Mouse (Mus musculus) ES-CJ7 (cell line): ENCODE measurements around the gene Duox2.
"Not testable (repeated sequence)": the region's sequence is repeated elsewhere in the genome, so short reads cannot be mapped to it uniquely, and the experiment has no call there.

Experiments
- DNase-seq: peaks from one replicate; pipeline ENCODE4 v3.0.0; 2011; ENCODE audit warnings: low read depth, low spot score

Duox2 gene

GRCm38 (mm10) chr2:122298096-122298499 is at the start of gene Duox2:
Duox2 (minus strand) TSS chr2:122298449.
- DNase-seq: no peak

- DNase-seq: no peak
Measured at GRCm38 (mm10) chr2:122347257-122347656, 49.0 kb upstream of the Duox2 start.

GRCm38 (mm10) chr2:122346164-122346563 is 47.9 kb upstream of the Duox2 start:
- DNase-seq: not testable (repeated sequence)

- DNase-seq: no peak
Measured at GRCm38 (mm10) chr2:122345106-122345893, 47.1 kb upstream of the Duox2 start.

GRCm38 (mm10) chr2:122337291-122337690 is 39.0 kb upstream of the Duox2 start:
- peak; percentile 27 for DNase-seq

- peak; percentile 95 for DNase-seq
Measured at GRCm38 (mm10) chr2:122334170-122334569, 35.9 kb upstream of the Duox2 start.

GRCm38 (mm10) chr2:122332222-122332621 is 34.0 kb upstream of the Duox2 start:
- DNase-seq: no peak

- not testable (repeated sequence) for DNase-seq
Measured at GRCm38 (mm10) chr2:122330317-122330716, 32.1 kb upstream of the Duox2 start.

GRCm38 (mm10) chr2:122327986-122328385 is 29.7 kb upstream of the Duox2 start:
- DNase-seq: no peak

- no peak for DNase-seq
Measured at GRCm38 (mm10) chr2:122325361-122325760, 27.1 kb upstream of the Duox2 start.

- no peak for DNase-seq
Measured at GRCm38 (mm10) chr2:122324586-122324985, 26.3 kb upstream of the Duox2 start.

- DNase-seq: no peak
Measured at GRCm38 (mm10) chr2:122323960-122324359, 25.7 kb upstream of the Duox2 start.

- DNase-seq: no peak
Measured at GRCm38 (mm10) chr2:122317384-122317783, 19.1 kb upstream of the Duox2 start.

- no peak for DNase-seq
Measured at GRCm38 (mm10) chr2:122315372-122315771, 17.1 kb upstream of the Duox2 start, which contains the start of gene Duox1. Duox1 (plus strand) TSS chr2:122315672.

- no peak for DNase-seq
Measured at GRCm38 (mm10) chr2:122313536-122313935, 15.3 kb upstream of the Duox2 start, which contains the start of gene Duoxa1. Duoxa1 (minus strand) TSS chr2:122313730.

GRCm38 (mm10) chr2:122312722-122313417 is 14.6 kb upstream of the Duox2 start:
- DNase-seq: peak; percentile 87

- DNase-seq: no peak
Measured at GRCm38 (mm10) chr2:122311561-122311960, 13.3 kb upstream of the Duox2 start.

GRCm38 (mm10) chr2:122309647-122310046 is 11.4 kb upstream of the Duox2 start:
- DNase-seq: no peak

GRCm38 (mm10) chr2:122306184-122306583 is 7.9 kb upstream of the Duox2 start:
- DNase-seq: no peak

GRCm38 (mm10) chr2:122305097-122305892 is 7.0 kb upstream of the Duox2 start:
- DNase-seq: no peak

- no peak for DNase-seq
Measured at GRCm38 (mm10) chr2:122304544-122304943, 6.3 kb upstream of the Duox2 start.
